Mouse (Mus musculus) liver, adult 2 months (tissue): ENCODE results near the gene Slc39a11. TPM values are rescaled to one million over a fixed set of nuclear protein-coding genes. Genes with fewer than 3 reads are reported as not detected.

ENCODE experiments used
- DNase-seq: peaks from one replicate; pipeline ENCODE4 v3.0.0-alpha.2; 2011; ENCODE audit warnings: low read depth, low spot score; ENCODE audit errors: extremely low read depth
- H3K27ac ChIP-seq: fragments of 200-500 bp; replicated peaks from 2 replicates; pipeline ENCODE4 v1.5.1; 2012; ENCODE audit warnings: low read depth, mild to moderate bottlenecking, control low read depth, inconsistent platforms, low read length; ENCODE audit not compliant: insufficient read depth
- H3K27me3 ChIP-seq: fragments of 200-500 bp; 2 replicates; pipeline ENCODE4 v1.6.1; 2012; ENCODE audit warnings: mild to moderate bottlenecking, moderate library complexity, low read length, inconsistent platforms; ENCODE audit not compliant: control insufficient read depth, insufficient read depth
- H3K36me3 ChIP-seq: fragments of 200-500 bp; 2 replicates; pipeline ENCODE4 v1.6.1; 2012; ENCODE audit warnings: low read length, inconsistent platforms; ENCODE audit not compliant: control insufficient read depth, insufficient read depth
- H3K4me1 ChIP-seq: fragments of 200-500 bp; 2 replicates; pipeline ENCODE4 v1.6.1; 2011; ENCODE audit warnings: low read length; ENCODE audit not compliant: control insufficient read depth, insufficient read depth
- H3K4me3 ChIP-seq: fragments of 200-500 bp; 2 replicates; pipeline ENCODE4 v1.5.1; 2011; ENCODE audit warnings: low read depth, mild to moderate bottlenecking, control low read depth, low read length, moderate library complexity; ENCODE audit not compliant: insufficient read depth
- H3K79me2 ChIP-seq: fragments of 200-500 bp; 2 replicates; pipeline ENCODE4 v1.6.1; 2012; ENCODE audit warnings: inconsistent platforms, mild to moderate bottlenecking, low read length, moderate library complexity; ENCODE audit not compliant: control insufficient read depth, insufficient read depth
- H3K9ac ChIP-seq: fragments of 200-500 bp; 2 replicates; pipeline ENCODE4 v1.6.1; 2012; ENCODE audit warnings: low read depth, mild to moderate bottlenecking, control low read depth, inconsistent platforms, low read length
- CTCF ChIP-seq: fragments of 200-500 bp; IDR thresholded peaks from 2 replicates; pipeline ENCODE4 v1.5.1; 2011; ENCODE audit warnings: low read depth, low read length, control low read depth
- POLR2A ChIP-seq: fragments of 200-500 bp; IDR thresholded peaks from 2 replicates; pipeline ENCODE4 v1.6.1; 2011; ENCODE audit warnings: low read length, control low read depth; ENCODE audit not compliant: insufficient read depth; ENCODE audit errors: extremely low read depth
- WGBS: fragments of 180-500 bp; shearing (Covaris S2); methylation state at CpG from one replicate; pipeline ENCODE4 v1.1.7; 2018; 5-methylcytosine and 5-hydroxymethylcytosine counted together
- polyA plus RNA-seq: library from polyadenylated mRNA; depleted of rRNA; stranded (reverse); fragments of >200 nt; gene quantifications from 2 replicates; pipeline ENCODE4 v1.2.3, GENCODE M21; 2012
- total RNA-seq: library from RNA; depleted of rRNA; stranded (reverse); fragments of >200 nt; gene quantifications from 2 replicates; pipeline ENCODE4 v1.2.3, GENCODE M21; 2014

Gene Slc39a11
- total and polyA plus RNA-seq, 2 experiments: 18.8 to 22.8 TPM

- DNase-seq: no peak
- Histone ChIP-seq H3K27me3 (no peaks in the 10 kb centered on the region), H3K4me3 (no peak overlapping the region), H3K4me1 (no peaks in the 10 kb centered on the region), H3K79me2 (no peaks in the 10 kb centered on the region), H3K27ac (no peak overlapping the region), H3K36me3 (no peaks in the 10 kb centered on the region), H3K9ac (no peak overlapping the region)
- TF ChIP-seq CTCF: no peak
- TF ChIP-seq POLR2A: no peak
- 90% methylated on average over 4 of the region's 4 CpGs for WGBS
Measured at GRCm38 (mm10) chr11:113308256-113308941, 341.5 kb downstream of the Slc39a11 start.

DNA sequence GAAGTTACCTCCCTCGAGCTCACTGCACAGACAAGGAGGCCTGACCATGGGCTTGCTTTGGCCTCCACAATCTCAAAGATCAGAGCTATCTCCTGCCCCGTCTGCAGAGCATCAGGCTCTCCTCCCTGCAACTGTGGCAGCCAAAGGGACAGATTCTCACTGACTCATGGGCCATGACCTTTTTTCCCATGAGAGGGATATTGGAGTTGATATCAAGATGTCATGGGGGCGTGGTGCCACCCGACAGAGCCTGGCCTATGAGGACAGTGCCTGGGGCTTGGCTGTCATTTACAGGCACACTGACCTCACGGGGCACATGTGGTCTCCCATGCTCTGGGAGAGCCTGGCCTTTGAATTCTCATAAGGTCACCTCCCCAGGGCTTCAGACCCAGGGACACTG, 346.7 kb downstream of the Slc39a11 start:
- no peak overlapping the region for H3K4me3 ChIP-seq
- WGBS: 90% methylated on average over 5 of the region's 5 CpGs

DNA sequence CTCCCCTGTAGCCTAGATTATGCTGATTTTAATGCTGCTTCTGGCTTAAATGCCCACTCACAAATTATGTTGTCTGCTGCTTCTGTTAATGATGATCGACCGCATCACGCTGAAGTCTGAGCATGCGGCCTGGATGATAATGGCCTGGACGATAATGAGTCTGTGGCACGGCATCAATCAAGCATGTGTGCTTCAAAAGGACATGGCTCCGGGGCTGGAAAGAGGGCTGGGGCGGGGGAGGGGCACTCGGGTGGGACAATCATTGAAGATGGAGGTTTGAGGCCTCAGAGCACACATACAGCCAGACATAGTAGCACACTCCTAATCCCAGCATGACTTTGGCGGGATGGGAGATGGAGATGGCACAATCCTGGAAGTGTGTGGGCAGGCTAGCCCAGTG, 350.4 kb downstream of the Slc39a11 start:
- Histone ChIP-seq H3K4me1 (no peaks in the 10 kb centered on the region), H3K9ac (no peak overlapping the region), H3K4me3 (no peak overlapping the region), H3K79me2 (no peaks in the 10 kb centered on the region), H3K27me3 (no peaks in the 10 kb centered on the region), H3K27ac (no peak overlapping the region), H3K36me3 (no peaks in the 10 kb centered on the region)
- WGBS: 91% methylated on average over 10 of the region's 10 CpGs
- no peak for DNase-seq
- TF ChIP-seq CTCF (no peak), POLR2A (no peak)

More for the DNA sequence above, 346.7 kb downstream of the Slc39a11 start:
- no peaks in the 10 kb centered on the region for H3K36me3 ChIP-seq
- H3K4me1 ChIP-seq: no peaks in the 10 kb centered on the region
- no peaks in the 10 kb centered on the region for H3K79me2 ChIP-seq
- no peak overlapping the region for H3K9ac ChIP-seq
- H3K27me3 ChIP-seq: no peaks in the 10 kb centered on the region
- H3K27ac ChIP-seq: no peak overlapping the region
- DNase-seq: no peak
- TF ChIP-seq CTCF (no peak), POLR2A (no peak)

DNA sequence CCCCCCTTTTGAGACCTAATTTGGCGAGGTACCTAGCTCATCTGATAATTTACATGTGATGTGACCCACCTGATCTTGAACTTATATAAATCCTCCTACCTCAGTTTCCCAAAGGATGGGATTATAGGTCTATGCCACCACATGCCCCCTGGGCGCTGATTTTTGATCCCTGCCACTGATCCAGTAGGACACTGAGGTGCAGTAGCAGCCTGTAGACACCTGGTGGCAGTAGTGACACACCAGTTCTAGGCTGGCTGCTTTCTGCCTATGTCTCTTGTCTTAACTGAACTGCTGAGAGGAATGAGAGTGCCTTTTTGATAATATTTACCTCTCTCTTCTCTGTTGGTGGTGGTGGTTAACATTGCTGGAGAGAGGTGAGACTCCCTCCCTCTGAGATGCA, 352.1 kb downstream of the Slc39a11 start:
- Histone ChIP-seq H3K4me1 (no peaks in the 10 kb centered on the region), H3K4me3 (no peak overlapping the region), H3K9ac (no peak overlapping the region), H3K27me3 (no peaks in the 10 kb centered on the region), H3K27ac (no peak overlapping the region), H3K79me2 (no peaks in the 10 kb centered on the region), H3K36me3 (no peaks in the 10 kb centered on the region)
- TF ChIP-seq POLR2A (no peak), CTCF (peak; percentile 84)
- WGBS: 45% methylated on average over 2 of the region's 2 CpGs
- DNase-seq: peak; percentile 19

- no peaks in the 10 kb centered on the region for H3K27me3 ChIP-seq
- 94% methylated on average over 22 of the region's 22 CpGs for WGBS
- H3K36me3 ChIP-seq: no peaks in the 10 kb centered on the region
- H3K9ac ChIP-seq: no peak overlapping the region
- no peaks in the 10 kb centered on the region for H3K4me1 ChIP-seq
- TF ChIP-seq CTCF (no peak), POLR2A (no peak)
- H3K79me2 ChIP-seq: no peaks in the 10 kb centered on the region
- DNase-seq: no peak
- no peak overlapping the region for H3K4me3 ChIP-seq
- H3K27ac ChIP-seq: no peak overlapping the region
Measured at GRCm38 (mm10) chr11:113296912-113297625, 352.8 kb downstream of the Slc39a11 start.

- Histone ChIP-seq H3K79me2 (no peaks in the 10 kb centered on the region), H3K9ac (no peak overlapping the region), H3K27me3 (no peaks in the 10 kb centered on the region), H3K27ac (no peak overlapping the region), H3K36me3 (no peaks in the 10 kb centered on the region), H3K4me1 (no peaks in the 10 kb centered on the region), H3K4me3 (no peak overlapping the region)
- 50% methylated on average over 7 of the region's 7 CpGs for WGBS
- TF ChIP-seq CTCF: peak; percentile 78
- no peak for TF ChIP-seq POLR2A
- no peak for DNase-seq
Measured at GRCm38 (mm10) chr11:113296162-113296561, 353.7 kb downstream of the Slc39a11 start.
